Mouse (Mus musculus) lung, postnatal 36 days (tissue): ENCODE data around the gene Apoa5.
"Not testable (repeated sequence)": the region's sequence is repeated elsewhere in the genome, so short reads cannot be mapped to it uniquely, and the experiment has no call there.

ENCODE experiments used
- DNase-seq: peaks from one replicate; pipeline ENCODE4 v3.0.0; 2022; ENCODE audit warnings: mixed read lengths

Gene Apoa5

GRCm38 (mm10) chr9:46269125-46269524 is 692 bp downstream of the Apoa5 start:
- DNase-seq, result no peak

GRCm38 (mm10) chr9:46270782-46271181 is 2.3 kb downstream of the Apoa5 start:
- DNase-seq, result no peak

GRCm38 (mm10) chr9:46272070-46272469 is 3.6 kb downstream of the Apoa5 start:
- no peak for DNase-seq

GRCm38 (mm10) chr9:46272677-46273454 is 4.4 kb downstream of the Apoa5 start, which contains the start of gene Zpr1:
Zpr1 (plus strand) TSS chr9:46273064.
- peak; percentile 94 for DNase-seq

GRCm38 (mm10) chr9:46274494-46274893 is 6.1 kb downstream of the Apoa5 start:
- no peak for DNase-seq

GRCm38 (mm10) chr9:46282631-46283436 is 14.4 kb downstream of the Apoa5 start, which contains the start of gene Bud13:
Bud13 (plus strand) TSS chr9:46283008.
- DNase-seq, result peak; percentile 96

- no peak for DNase-seq
Observed at GRCm38 (mm10) chr9:46298381-46298780, 29.9 kb downstream of the Apoa5 start.

- DNase-seq, result peak; percentile 60
Observed at GRCm38 (mm10) chr9:46302142-46302541, 33.7 kb downstream of the Apoa5 start.

GRCm38 (mm10) chr9:46309121-46309520 is 40.7 kb downstream of the Apoa5 start:
- DNase-seq, result peak; percentile 10

- DNase-seq, result peak; percentile 69
Observed at GRCm38 (mm10) chr9:46314507-46314906, 46.1 kb downstream of the Apoa5 start.

GRCm38 (mm10) chr9:46314921-46315320 is 46.5 kb downstream of the Apoa5 start:
- no peak for DNase-seq

- no peak for DNase-seq
Observed at GRCm38 (mm10) chr9:46315807-46316365, 47.5 kb downstream of the Apoa5 start.

GRCm38 (mm10) chr9:46316388-46316787 is 48.0 kb downstream of the Apoa5 start:
- DNase-seq, result no peak

- DNase-seq, result no peak
Observed at GRCm38 (mm10) chr9:46316909-46317308, 48.5 kb downstream of the Apoa5 start.

- no peak for DNase-seq
Observed at GRCm38 (mm10) chr9:46317957-46318356, 49.5 kb downstream of the Apoa5 start.

GRCm38 (mm10) chr9:46319886-46320285 is 51.5 kb downstream of the Apoa5 start, which contains the start of gene 4931429L15Rik:
4931429L15Rik (minus strand) TSS chr9:46319986.
- not testable (repeated sequence) for DNase-seq

GRCm38 (mm10) chr9:46320461-46320860 is 52.0 kb downstream of the Apoa5 start:
- DNase-seq, result no peak
